Comparison of ENCODE assay signal across 10 mouse cellular contexts in the genomic region with DNA sequence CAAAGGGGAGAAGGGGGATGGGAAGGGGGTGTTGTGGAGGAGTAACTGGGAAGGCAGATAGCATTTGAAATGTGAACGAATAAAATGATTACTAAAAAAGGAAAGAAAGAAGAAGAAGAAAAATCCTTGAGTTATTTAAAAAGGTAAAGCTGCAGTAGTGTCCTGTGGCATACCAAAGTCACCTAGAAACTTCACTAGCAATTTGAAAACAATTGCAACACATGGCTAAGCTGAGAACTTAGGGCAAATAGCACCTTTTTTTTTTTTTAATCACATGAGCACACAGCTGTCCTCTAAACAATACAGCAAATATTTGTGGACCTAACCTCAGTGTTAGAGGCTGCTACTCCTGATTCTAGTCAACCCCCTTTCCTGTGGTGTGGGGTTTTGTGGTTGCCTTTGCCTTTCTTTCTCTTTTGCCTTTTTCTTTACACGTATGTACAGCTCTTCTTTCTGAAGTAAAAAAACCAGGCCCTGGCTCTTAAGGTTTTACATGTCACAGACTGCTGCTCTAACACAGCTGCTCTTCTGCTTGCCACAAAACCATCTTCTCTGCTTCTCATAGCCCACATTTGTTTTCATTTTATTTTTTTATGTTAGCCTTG.
DNase-seq lines count a peak whose midpoint lies in the region; ATAC-seq lines count a peak whose summit lies in the region.
"Had no signal": no experiment of that assay in that cellular context is flagged by ENCODE, and none has a peak within 500 bp of the region (broad histone marks: within the 10 kb centered on the region; RNA-seq: fewer than 3 reads in every experiment).

No protein-coding gene starts in this region.

- ATAC-seq in hematopoietic stem cell, adult 5-6 weeks (replicated peaks in 1 of 2; ENCODE audit: insufficient read depth in 1 of 2, low FRiP score in 2 of 2, low TSS enrichment in 1 of 2, low read depth in 1 of 2, poor library complexity in 2 of 2, severe bottlenecking in 2 of 2) = peak; percentile 70

- DNase-seq in heart, adult 11 months = peak; percentile 69
- no peak for DNase-seq in heart, postnatal 4 days
- DNase-seq in CD4-positive, CD25-positive, alpha-beta regulatory T cell, adult 2 months (ENCODE audit: low read depth, low spot score) = peak; percentile 58
- peak; percentile 67 to 81 for DNase-seq in natural killer cell, adult 2 months (ENCODE audit: low spot score in 2 of 2)
- no peak for DNase-seq in right cerebral cortex, postnatal 14 days
- DNase-seq in adrenal gland, adult 18-20 months (ENCODE audit: low spot score in 2 of 2) = no peak
- no peak for DNase-seq in lung, postnatal 10 days
- DNase-seq: cerebellum, adult 11-12 months; kidney, adult 11 months had no signal

Comparison
In these comparisons a context has a peak if more than half of its experiments do, and no peak if none do; other contexts are left out.
1. DNase-seq: peak in heart, adult 11 months (single experiment), CD4-positive, CD25-positive, alpha-beta regulatory T cell, adult 2 months (single experiment) and natural killer cell, adult 2 months (2 of 2); none in heart, postnatal 4 days (single experiment), right cerebral cortex, postnatal 14 days (single experiment), adrenal gland, adult 18-20 months (0 of 2) and lung, postnatal 10 days (single experiment).